Mouse (Mus musculus): ENCODE results near the gene Dnal1.

DNA sequence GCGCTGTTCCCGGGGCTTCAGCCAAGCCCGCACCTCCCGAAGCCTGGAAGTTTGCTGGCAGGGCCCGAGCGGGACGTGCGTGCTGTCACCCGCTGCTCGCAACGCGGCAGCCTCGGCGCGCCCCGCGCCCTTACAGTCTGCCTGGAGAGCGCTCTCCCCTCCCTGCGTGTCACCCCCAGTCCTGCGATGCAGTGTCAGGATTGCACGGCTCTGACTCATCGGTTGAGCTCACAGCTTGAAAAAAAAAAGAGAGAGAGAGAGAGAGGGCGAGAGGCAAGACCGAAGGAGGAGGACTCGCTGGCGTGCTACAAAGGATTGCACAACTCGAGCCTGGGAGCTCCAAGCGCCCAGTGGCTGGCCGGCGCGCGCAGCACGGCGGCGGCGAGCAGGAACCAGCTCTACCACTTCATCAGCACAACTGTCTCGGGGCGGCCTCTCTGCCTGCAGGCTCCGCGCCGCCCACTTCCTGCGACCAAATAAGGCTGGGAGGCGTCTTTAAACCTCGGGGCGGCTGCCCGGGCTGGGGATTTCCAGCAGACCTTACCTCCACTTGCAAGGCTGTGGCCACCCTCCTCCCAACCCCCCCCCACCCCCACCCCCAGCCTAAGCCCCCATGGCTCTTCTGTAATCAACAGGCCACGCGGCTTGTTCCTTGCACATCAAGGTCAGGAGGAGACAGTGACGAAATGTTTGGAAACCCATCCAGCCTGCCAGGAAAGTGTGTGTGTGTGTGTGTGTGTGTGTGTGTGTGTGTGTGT is 79.7 kb downstream of the Dnal1 start:
- TF ChIP-seq CTCF (IDR thresholded peaks at IDR 0.05; ENCODE audit: borderline replicate concordance, extremely low read depth, insufficient read depth, insufficient read length) (no peak), POLR2A (IDR thresholded peaks at IDR 0.05; ENCODE audit: borderline replicate concordance, extremely low read depth, insufficient read depth, insufficient read length, poor library complexity, severe bottlenecking) (peak; percentile 93)
